Mouse (Mus musculus) liver, adult 2 months (tissue): ENCODE results near the gene Sp1. TPM values are rescaled to one million over a fixed set of nuclear protein-coding genes. Genes with fewer than 3 reads are reported as not detected.

ENCODE experiments used
- DNase-seq: peaks from one replicate; pipeline ENCODE4 v3.0.0-alpha.2; 2011; ENCODE audit warnings: low read depth, low spot score; ENCODE audit errors: extremely low read depth
- H3K27ac ChIP-seq: fragments of 200-500 bp; replicated peaks from 2 replicates; pipeline ENCODE4 v1.5.1; 2012; ENCODE audit warnings: low read depth, mild to moderate bottlenecking, control low read depth, inconsistent platforms, low read length; ENCODE audit not compliant: insufficient read depth
- H3K27me3 ChIP-seq: fragments of 200-500 bp; 2 replicates; pipeline ENCODE4 v1.6.1; 2012; ENCODE audit warnings: mild to moderate bottlenecking, moderate library complexity, low read length, inconsistent platforms; ENCODE audit not compliant: control insufficient read depth, insufficient read depth
- H3K36me3 ChIP-seq: fragments of 200-500 bp; 2 replicates; pipeline ENCODE4 v1.6.1; 2012; ENCODE audit warnings: low read length, inconsistent platforms; ENCODE audit not compliant: control insufficient read depth, insufficient read depth
- H3K4me1 ChIP-seq: fragments of 200-500 bp; 2 replicates; pipeline ENCODE4 v1.6.1; 2011; ENCODE audit warnings: low read length; ENCODE audit not compliant: control insufficient read depth, insufficient read depth
- H3K4me3 ChIP-seq: fragments of 200-500 bp; 2 replicates; pipeline ENCODE4 v1.5.1; 2011; ENCODE audit warnings: low read depth, mild to moderate bottlenecking, control low read depth, low read length, moderate library complexity; ENCODE audit not compliant: insufficient read depth
- H3K79me2 ChIP-seq: fragments of 200-500 bp; 2 replicates; pipeline ENCODE4 v1.6.1; 2012; ENCODE audit warnings: inconsistent platforms, mild to moderate bottlenecking, low read length, moderate library complexity; ENCODE audit not compliant: control insufficient read depth, insufficient read depth
- H3K9ac ChIP-seq: fragments of 200-500 bp; 2 replicates; pipeline ENCODE4 v1.6.1; 2012; ENCODE audit warnings: low read depth, mild to moderate bottlenecking, control low read depth, inconsistent platforms, low read length
- CTCF ChIP-seq: fragments of 200-500 bp; IDR thresholded peaks from 2 replicates; pipeline ENCODE4 v1.5.1; 2011; ENCODE audit warnings: low read depth, low read length, control low read depth
- POLR2A ChIP-seq: fragments of 200-500 bp; IDR thresholded peaks from 2 replicates; pipeline ENCODE4 v1.6.1; 2011; ENCODE audit warnings: low read length, control low read depth; ENCODE audit not compliant: insufficient read depth; ENCODE audit errors: extremely low read depth
- WGBS: fragments of 180-500 bp; shearing (Covaris S2); methylation state at CpG from one replicate; pipeline ENCODE4 v1.1.7; 2018; 5-methylcytosine and 5-hydroxymethylcytosine counted together
- polyA plus RNA-seq: library from polyadenylated mRNA; depleted of rRNA; stranded (reverse); fragments of >200 nt; gene quantifications from 2 replicates; pipeline ENCODE4 v1.2.3, GENCODE M21; 2012
- total RNA-seq: library from RNA; depleted of rRNA; stranded (reverse); fragments of >200 nt; gene quantifications from 2 replicates; pipeline ENCODE4 v1.2.3, GENCODE M21; 2014

Sp1 gene
- total and polyA plus RNA-seq, 2 experiments: 7.3 to 16.7 TPM

- H3K27me3 ChIP-seq: no peaks in the 10 kb centered on the region
- peaks cover 8% of the 10 kb centered on the region for H3K79me2 ChIP-seq
- H3K4me3 ChIP-seq: no peak overlapping the region
- no peak for DNase-seq
- WGBS: 98% methylated on average over 9 of the region's 9 CpGs
- H3K9ac ChIP-seq: no peak overlapping the region
- no peak overlapping the region for H3K27ac ChIP-seq
- TF ChIP-seq CTCF (no peak), POLR2A (no peak)
- H3K4me1 ChIP-seq: peaks cover 9% of the 10 kb centered on the region; the same call in 1 of the 2 replicates
- H3K36me3 ChIP-seq: peaks cover 7% of the 10 kb centered on the region
These were observed 62.9 kb downstream of the Sp1 start for GRCm38 (mm10) chr15:102468675-102469370.

DNA sequence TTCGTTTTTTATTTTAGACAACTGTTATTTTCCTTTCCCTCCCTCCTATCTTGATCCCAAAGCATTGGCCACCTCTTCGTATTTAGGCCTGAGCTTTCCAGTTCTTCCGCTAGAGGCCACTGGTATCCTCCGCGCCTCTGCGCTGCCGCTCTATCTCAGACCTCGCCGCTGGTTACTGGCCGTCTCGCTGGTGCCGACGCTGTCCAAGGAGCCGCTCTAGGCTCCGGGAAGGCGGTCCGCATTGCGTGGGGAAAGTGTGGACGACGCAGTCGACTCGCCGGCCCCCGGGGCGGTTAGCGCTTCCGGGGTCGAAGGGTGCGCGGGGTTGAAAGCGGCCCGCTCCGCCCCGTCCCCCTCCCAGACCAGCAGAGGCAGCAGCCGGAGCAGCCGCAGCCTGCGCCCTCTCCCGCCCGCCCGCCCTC, 64.3 kb downstream of the Sp1 start, which contains the start of gene Pcbp2:
TSS of gene Pcbp2 (plus strand) at position 357 of the 422 bp plus-strand sequence.
- peak; percentile 84 for TF ChIP-seq CTCF
- peak; percentile 60; the same call in 1 of the 2 replicates for TF ChIP-seq POLR2A
- Histone ChIP-seq H3K27ac (peak within 1 kb of the TSS; percentile 84), H3K79me2 (peaks cover 8% of the 10 kb centered on the region), H3K36me3 (peaks cover 19% of the 10 kb centered on the region), H3K27me3 (no peaks in the 10 kb centered on the region), H3K4me3 (peak within 1 kb of the TSS; percentile 80), H3K4me1 (peaks cover 9% of the 10 kb centered on the region; the same call in 1 of the 2 replicates), H3K9ac (peak within 1 kb of the TSS; percentile 86)
- under 1% methylated on average over 40 of the region's 40 CpGs for WGBS
- peak; percentile 92 for DNase-seq

- WGBS: under 1% methylated on average over 44 of the region's 67 CpGs
- TF ChIP-seq CTCF: no peak
- TF ChIP-seq POLR2A: no peak
- H3K36me3 ChIP-seq: peaks cover 24% of the 10 kb centered on the region
- H3K4me3 ChIP-seq: peak overlapping the region; percentile 80
- peak; percentile 57 for DNase-seq
- H3K27me3 ChIP-seq: no peaks in the 10 kb centered on the region
- peak overlapping the region; percentile 84 for H3K27ac ChIP-seq
- peaks cover 8% of the 10 kb centered on the region for H3K79me2 ChIP-seq
- peaks cover 9% of the 10 kb centered on the region; the same call in 1 of the 2 replicates for H3K4me1 ChIP-seq
- peak overlapping the region; percentile 86 for H3K9ac ChIP-seq
These were observed 64.8 kb downstream of the Sp1 start for GRCm38 (mm10) chr15:102470605-102471294.

GRCm38 (mm10) chr15:102471295-102471645, 65.3 kb downstream of the Sp1 start:
- H3K27me3 ChIP-seq: no peaks in the 10 kb centered on the region
- H3K4me3 ChIP-seq: peak overlapping the region; percentile 80
- DNase-seq: peak; percentile 40
- H3K27ac ChIP-seq: no peak overlapping the region
- peak overlapping the region; percentile 86 for H3K9ac ChIP-seq
- TF ChIP-seq CTCF (no peak), POLR2A (no peak)
- H3K4me1 ChIP-seq: peaks cover 9% of the 10 kb centered on the region; the same call in 1 of the 2 replicates
- peaks cover 29% of the 10 kb centered on the region for H3K36me3 ChIP-seq
- peaks cover 8% of the 10 kb centered on the region for H3K79me2 ChIP-seq
- WGBS: 1% methylated on average over 10 of the region's 10 CpGs

- Histone ChIP-seq H3K79me2 (peaks cover 8% of the 10 kb centered on the region), H3K4me3 (peak overlapping the region; percentile 80; the same call in 1 of the 2 replicates), H3K36me3 (peaks cover 32% of the 10 kb centered on the region), H3K9ac (no peak overlapping the region), H3K27ac (no peak overlapping the region), H3K27me3 (no peaks in the 10 kb centered on the region), H3K4me1 (peaks cover 9% of the 10 kb centered on the region; the same call in 1 of the 2 replicates)
- TF ChIP-seq POLR2A: no peak
- TF ChIP-seq CTCF: no peak
- no peak for DNase-seq
These were observed 65.8 kb downstream of the Sp1 start for GRCm38 (mm10) chr15:102471727-102472126.
